Mouse (Mus musculus) hindbrain, embryonic 14.5 days (tissue): ENCODE results near the gene Slc44a4. TPM values are rescaled to one million over a fixed set of nuclear protein-coding genes. Genes with fewer than 3 reads are reported as not detected.

Experiments
- ATAC-seq: fragments of 200-750 bp; cut with Nextera tagmentation; 2 replicates; pipeline ENCODE4 v1.8.0; 2017; ENCODE audit warnings: moderate number of reproducible peaks, mild to moderate bottlenecking, moderate TSS enrichment, moderate library complexity; ENCODE audit not compliant: low FRiP score
- DNase-seq: peaks from one replicate; pipeline ENCODE4 v3.0.0-alpha.2; 2015; ENCODE audit warnings: low spot score
- H3K27ac ChIP-seq: fragments of 300-500 bp; sonication (generic); 2 replicates; pipeline ENCODE4 v1.5.1; 2014; ENCODE audit warnings: mild to moderate bottlenecking, moderate library complexity
- H3K27me3 ChIP-seq: fragments of 300-500 bp; sonication (generic); 2 replicates; pipeline ENCODE4 v1.6.1; 2014; ENCODE audit warnings: mild to moderate bottlenecking, low read length, mixed read lengths; ENCODE audit not compliant: control insufficient read depth, insufficient read depth
- H3K36me3 ChIP-seq: fragments of 300-500 bp; sonication (generic); replicated peaks from 2 replicates; pipeline ENCODE4 v1.6.1; 2014; ENCODE audit not compliant: control insufficient read depth, insufficient read depth
- H3K4me1 ChIP-seq: fragments of 300-500 bp; sonication (generic); replicated peaks from 2 replicates; pipeline ENCODE4 v1.6.1; 2014; ENCODE audit warnings: antibody characterized with exemption, low read length, mixed read lengths; ENCODE audit not compliant: control insufficient read depth, insufficient read depth
- H3K4me2 ChIP-seq: fragments of 300-500 bp; sonication (generic); replicated peaks from 2 replicates; pipeline ENCODE4 v1.6.1; 2014; ENCODE audit warnings: mild to moderate bottlenecking, moderate library complexity
- H3K4me3 ChIP-seq: fragments of 300-500 bp; sonication (generic); replicated peaks from 2 replicates; pipeline ENCODE4 v1.5.1; 2014; ENCODE audit warnings: mild to moderate bottlenecking, low read length
- H3K9ac ChIP-seq: fragments of 300-500 bp; sonication (generic); 2 replicates; pipeline ENCODE4 v1.6.1; 2014
- H3K9me3 ChIP-seq: fragments of 300-500 bp; sonication (generic); 2 replicates; pipeline ENCODE4 v1.6.1; 2016; ENCODE audit warnings: low read length; ENCODE audit not compliant: control insufficient read depth
- WGBS: fragments of 180-500 bp; shearing (Covaris S2); extraction: QIAGEN DNeasy Blood & Tissue Kit; methylation state at CpG from one replicate; pipeline ENCODE4 v1.1.7; 2014; 5-methylcytosine and 5-hydroxymethylcytosine counted together
- polyA plus RNA-seq: library from polyadenylated mRNA; unstranded; fragments of >200 nt; fragmentation: Nextera tagmentation; extraction: Ambion mirVana; gene quantifications from 2 replicates; pipeline ENCODE4 v1.2.1, GENCODE M21; 2014

Slc44a4 gene
- polyA plus RNA-seq, 1 experiment from 2014 or later = 0.11 TPM

DNA sequence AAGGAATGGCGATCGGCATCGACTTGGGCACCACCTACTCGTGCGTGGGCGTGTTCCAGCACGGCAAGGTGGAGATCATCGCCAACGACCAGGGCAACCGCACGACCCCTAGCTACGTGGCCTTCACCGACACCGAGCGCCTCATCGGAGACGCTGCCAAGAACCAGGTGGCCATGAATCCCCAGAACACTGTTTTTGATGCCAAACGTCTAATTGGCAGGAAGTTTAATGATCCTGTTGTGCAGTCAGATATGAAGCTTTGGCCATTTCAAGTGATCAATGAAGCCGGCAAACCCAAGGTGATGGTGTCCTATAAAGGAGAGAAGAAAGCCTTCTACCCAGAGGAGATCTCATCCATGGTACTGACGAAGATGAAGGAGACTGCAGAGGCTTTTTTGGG is 62.7 kb downstream of the Slc44a4 start:
- H3K9me3 ChIP-seq = no peaks in the 10 kb centered on the region
- no peak overlapping the region for H3K9ac ChIP-seq
- H3K27me3 ChIP-seq = no peaks in the 10 kb centered on the region
- H3K4me3 ChIP-seq = no peak overlapping the region
- H3K36me3 ChIP-seq = no peaks in the 10 kb centered on the region
- no peak for DNase-seq
- no peak overlapping the region for H3K27ac ChIP-seq
- 95% methylated on average over 20 of the region's 20 CpGs for WGBS
- ATAC-seq = no peak
- no peak overlapping the region for H3K4me2 ChIP-seq
- H3K4me1 ChIP-seq = peaks cover 12% of the 10 kb centered on the region

DNA sequence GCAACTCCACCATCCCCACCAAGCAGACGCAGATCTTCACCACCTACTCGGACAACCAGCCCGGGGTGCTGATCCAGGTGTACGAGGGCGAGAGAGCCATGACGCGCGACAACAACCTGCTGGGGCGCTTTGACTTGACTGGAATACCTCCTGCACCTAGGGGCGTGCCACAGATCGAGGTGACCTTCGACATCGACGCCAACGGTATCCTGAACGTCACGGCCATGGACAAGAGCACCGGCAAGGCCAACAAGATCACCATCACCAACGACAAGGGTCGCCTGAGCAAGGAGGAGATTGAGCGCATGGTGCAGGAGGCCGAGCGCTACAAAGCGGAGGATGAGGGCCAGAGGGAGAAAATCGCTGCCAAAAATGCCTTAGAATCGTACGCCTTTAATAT is 64.0 kb downstream of the Slc44a4 start:
- 93% methylated on average over 27 of the region's 27 CpGs for WGBS
- no peak overlapping the region for H3K27ac ChIP-seq
- no peak overlapping the region for H3K9ac ChIP-seq
- peaks cover 14% of the 10 kb centered on the region for H3K4me1 ChIP-seq
- H3K36me3 ChIP-seq = no peaks in the 10 kb centered on the region
- no peaks in the 10 kb centered on the region for H3K27me3 ChIP-seq
- H3K9me3 ChIP-seq = no peaks in the 10 kb centered on the region
- no peak overlapping the region for H3K4me2 ChIP-seq
- ATAC-seq (no peak), DNase-seq (no peak)
- H3K4me3 ChIP-seq = no peak overlapping the region

DNA sequence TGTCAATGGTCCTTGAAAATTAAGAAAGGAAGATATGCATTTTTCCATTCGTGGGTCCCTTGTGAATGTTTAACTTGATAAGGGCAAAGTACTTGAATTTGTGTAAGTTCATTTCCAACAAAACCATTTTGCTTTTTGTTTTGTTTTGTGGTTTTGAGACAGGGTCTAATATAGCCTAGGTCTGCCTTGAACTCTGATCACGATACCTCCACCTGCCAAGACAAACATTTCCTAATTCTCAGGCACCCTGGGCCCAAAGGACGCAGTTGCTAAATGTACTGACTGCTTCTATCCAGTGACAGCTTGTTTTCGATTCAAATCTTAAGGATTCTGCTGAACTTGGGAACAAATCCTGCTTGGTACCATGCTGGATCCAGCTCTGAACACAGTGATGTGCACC is 65.4 kb downstream of the Slc44a4 start:
- WGBS = 97% methylated on average over 4 of the region's 4 CpGs
- no peak for DNase-seq

More for the DNA sequence above, 65.4 kb downstream of the Slc44a4 start:
- Histone ChIP-seq H3K27me3 (no peaks in the 10 kb centered on the region), H3K4me1 (peaks cover 14% of the 10 kb centered on the region), H3K9me3 (no peaks in the 10 kb centered on the region), H3K27ac (no peak overlapping the region), H3K4me3 (no peak overlapping the region), H3K36me3 (no peaks in the 10 kb centered on the region), H3K4me2 (no peak overlapping the region), H3K9ac (no peak overlapping the region)
- no peak for ATAC-seq

Other genes with a start within 250 kb of the Slc44a4 start
- gene Tnxb, start 243.9 kb upstream of the Slc44a4 start, polyA plus RNA-seq = 0.24 and 0.43 TPM in 2 replicates
- 0.22 TPM in 1 of 2 replicates, not detected in the other for gene C4b, start 170.6 kb upstream of the Slc44a4 start, polyA plus RNA-seq
- gene Cyp21a1, start 109.9 kb upstream of the Slc44a4 start, polyA plus RNA-seq = not detected in 2 replicates
- 25.9 and 28.8 TPM in 2 replicates for gene Stk19, start 77.5 kb upstream of the Slc44a4 start, polyA plus RNA-seq
- gene Dxo, start 77.4 kb upstream of the Slc44a4 start, polyA plus RNA-seq = 54.4 and 61.9 TPM in 2 replicates
- 49.6 and 51.2 TPM in 2 replicates for gene Skiv2l, start 64.3 kb upstream of the Slc44a4 start, polyA plus RNA-seq
- gene Nelfe, start 64.1 kb upstream of the Slc44a4 start, polyA plus RNA-seq = 73.7 and 74.0 TPM in 2 replicates
- gene Cfb, start 51.9 kb upstream of the Slc44a4 start, polyA plus RNA-seq = 2.2 and 2.3 TPM in 2 replicates
- 3.0 and 3.3 TPM in 2 replicates for gene Zbtb12, start 35.0 kb upstream of the Slc44a4 start, polyA plus RNA-seq
- gene Gm20547, start 32.4 kb upstream of the Slc44a4 start, polyA plus RNA-seq = not detected in 2 replicates
- 1.2 and 1.8 TPM in 2 replicates for gene C2, start 16.2 kb upstream of the Slc44a4 start, polyA plus RNA-seq
- 72.6 and 82.1 TPM in 2 replicates for gene Ehmt2, start 16.0 kb upstream of the Slc44a4 start, polyA plus RNA-seq
- gene Neu1, start 16.8 kb downstream of the Slc44a4 start, polyA plus RNA-seq = 26.9 and 27.2 TPM in 2 replicates
- 0.34 and 0.56 TPM in 2 replicates for gene Hspa1b, start 44.8 kb downstream of the Slc44a4 start, polyA plus RNA-seq
- gene Gm20481, start 55.4 kb downstream of the Slc44a4 start, polyA plus RNA-seq = not detected in 2 replicates
- 7.5 and 11.6 TPM in 2 replicates for gene Hspa1a, start 57.7 kb downstream of the Slc44a4 start, polyA plus RNA-seq
- gene Hspa1l, start 58.2 kb downstream of the Slc44a4 start, polyA plus RNA-seq = 1.9 TPM in 2 replicates
- 92.9 and 97.8 TPM in 2 replicates for gene Lsm2, start 67.4 kb downstream of the Slc44a4 start, polyA plus RNA-seq
- 51.0 and 51.6 TPM in 2 replicates for gene Vars, start 86.5 kb downstream of the Slc44a4 start, polyA plus RNA-seq
- gene Vwa7, start 102.1 kb downstream of the Slc44a4 start, polyA plus RNA-seq = 0.13 and 0.16 TPM in 2 replicates
- 1.4 and 1.7 TPM in 2 replicates for gene Sapcd1, start 113.5 kb downstream of the Slc44a4 start, polyA plus RNA-seq
- gene Msh5, start 132.3 kb downstream of the Slc44a4 start, polyA plus RNA-seq = 1.5 and 2.4 TPM in 2 replicates
- gene Clic1, start 135.5 kb downstream of the Slc44a4 start, polyA plus RNA-seq = 23.8 and 24.7 TPM in 2 replicates
- 295 and 328 TPM in 2 replicates for gene Ddah2, start 144.6 kb downstream of the Slc44a4 start, polyA plus RNA-seq
- not detected in 2 replicates for gene Ly6g6c, start 150.9 kb downstream of the Slc44a4 start, polyA plus RNA-seq
- gene Mpig6b, start 151.7 kb downstream of the Slc44a4 start, polyA plus RNA-seq = 0.21 and 0.42 TPM in 2 replicates
- gene Ly6g6e, start 162.4 kb downstream of the Slc44a4 start, polyA plus RNA-seq = not detected in 2 replicates
- 0.82 and 0.94 TPM in 2 replicates for gene Ly6g6d, start 163.6 kb downstream of the Slc44a4 start, polyA plus RNA-seq
- gene Ly6g6f, start 171.1 kb downstream of the Slc44a4 start, polyA plus RNA-seq = 0.23 TPM in 1 of 2 replicates, not detected in the other
- gene Abhd16a, start 174.8 kb downstream of the Slc44a4 start, polyA plus RNA-seq = 86.8 and 89.1 TPM in 2 replicates
- not detected in 2 replicates for gene Ly6g5c, start 193.8 kb downstream of the Slc44a4 start, polyA plus RNA-seq
- 0.44 and 1.0 TPM in 2 replicates for gene Ly6g5b, start 201.0 kb downstream of the Slc44a4 start, polyA plus RNA-seq
- gene Gpank1, start 207.0 kb downstream of the Slc44a4 start, polyA plus RNA-seq = 21.9 and 22.0 TPM in 2 replicates
- gene Csnk2b, start 207.6 kb downstream of the Slc44a4 start, polyA plus RNA-seq = 321 and 339 TPM in 2 replicates
- 6.0 and 6.2 TPM in 2 replicates for gene D17H6S53E, start 211.9 kb downstream of the Slc44a4 start, polyA plus RNA-seq
- gene Apom, start 217.6 kb downstream of the Slc44a4 start, polyA plus RNA-seq = 0.39 TPM in 1 of 2 replicates, not detected in the other
- 90.2 and 98.2 TPM in 2 replicates for gene Bag6, start 220.7 kb downstream of the Slc44a4 start, polyA plus RNA-seq